Mouse (Mus musculus) liver, embryonic 15.5 days (tissue): Measurements from ENCODE around the gene Iffo2. TPM values are rescaled to one million over a fixed set of nuclear protein-coding genes. Genes with fewer than 3 reads are reported as not detected.

Experiments used
- ATAC-seq: fragments of 200-750 bp; cut with Nextera tagmentation; 2 replicates; pipeline ENCODE4 v1.8.0; 2017; ENCODE audit warnings: moderate number of reproducible peaks, mild to moderate bottlenecking, moderate library complexity; ENCODE audit not compliant: insufficient read depth
- H3K27ac ChIP-seq: fragments of 300-500 bp; sonication (generic); replicated peaks from 2 replicates; pipeline ENCODE4 v1.5.1; 2015; ENCODE audit warnings: mild to moderate bottlenecking, inconsistent platforms
- H3K27me3 ChIP-seq: fragments of 300-500 bp; sonication (generic); 2 replicates; pipeline ENCODE4 v1.6.1; 2015; ENCODE audit warnings: mild to moderate bottlenecking, inconsistent platforms
- H3K36me3 ChIP-seq: fragments of 300-500 bp; sonication (generic); replicated peaks from 2 replicates; pipeline ENCODE4 v1.6.1; 2015; ENCODE audit warnings: moderate library complexity, mild to moderate bottlenecking, inconsistent platforms
- H3K4me1 ChIP-seq: fragments of 300-500 bp; sonication (generic); replicated peaks from 2 replicates; pipeline ENCODE4 v1.6.1; 2015; ENCODE audit warnings: inconsistent platforms
- H3K4me2 ChIP-seq: fragments of 300-500 bp; sonication (generic); 2 replicates; pipeline ENCODE4 v1.6.1; 2015; ENCODE audit warnings: moderate library complexity, mild to moderate bottlenecking, inconsistent platforms
- H3K4me3 ChIP-seq: fragments of 300-500 bp; sonication (generic); replicated peaks from 2 replicates; pipeline ENCODE4 v1.5.1; 2015; ENCODE audit warnings: mild to moderate bottlenecking, inconsistent platforms
- H3K9ac ChIP-seq: fragments of 300-500 bp; sonication (generic); 2 replicates; pipeline ENCODE4 v1.6.1; 2015; ENCODE audit warnings: moderate library complexity, mild to moderate bottlenecking, inconsistent platforms
- H3K9me3 ChIP-seq: fragments of 300-500 bp; sonication (generic); replicated peaks from 2 replicates; pipeline ENCODE4 v1.6.1; 2016; ENCODE audit warnings: inconsistent platforms
- WGBS: fragments of 180-500 bp; shearing (Covaris S2); methylation state at CpG from one replicate; pipeline ENCODE4 v1.1.7; 2015; ENCODE audit warnings: mixed read lengths; ENCODE audit not compliant: insufficient replicate concordance; 5-methylcytosine and 5-hydroxymethylcytosine counted together
- polyA plus RNA-seq: library from polyadenylated mRNA; unstranded; fragments of >200 nt; fragmentation: Nextera tagmentation; extraction: Ambion mirVana; gene quantifications from 2 replicates; pipeline ENCODE4 v1.2.1, GENCODE M21; 2015

Iffo2 gene
- polyA plus RNA-seq, 1 experiment from 2014 or later, result 0.69 TPM

GRCm38 (mm10) chr4:139624706-139625105 lies 94.4 kb downstream of the Iffo2 start:
- Histone ChIP-seq H3K4me2 (peak overlapping the region; percentile 95), H3K27ac (peak overlapping the region; percentile 74), H3K27me3 (no peaks in the 10 kb centered on the region), H3K9me3 (no peaks in the 10 kb centered on the region), H3K36me3 (no peaks in the 10 kb centered on the region), H3K4me3 (peak overlapping the region; percentile 71), H3K4me1 (peaks cover 37% of the 10 kb centered on the region), H3K9ac (0 out of 2 replicates have a peak overlapping the region, but pooled peaks have one; percentile 15)
- ATAC-seq, result peak; percentile 11
- WGBS, result 68% methylated on average over 10 of the region's 10 CpGs

- no peaks in the 10 kb centered on the region for H3K27me3 ChIP-seq
- 74% methylated on average over 11 of the region's 11 CpGs for WGBS
- peaks cover 43% of the 10 kb centered on the region for H3K4me1 ChIP-seq
- H3K9me3 ChIP-seq, result no peaks in the 10 kb centered on the region
- H3K9ac ChIP-seq, result no peak overlapping the region
- no peak overlapping the region for H3K27ac ChIP-seq
- H3K36me3 ChIP-seq, result no peaks in the 10 kb centered on the region
- H3K4me3 ChIP-seq, result no peak overlapping the region
- no peak for ATAC-seq
- no peak overlapping the region for H3K4me2 ChIP-seq
These were observed 97.0 kb downstream of the Iffo2 start for GRCm38 (mm10) chr4:139627361-139627760.

DNA sequence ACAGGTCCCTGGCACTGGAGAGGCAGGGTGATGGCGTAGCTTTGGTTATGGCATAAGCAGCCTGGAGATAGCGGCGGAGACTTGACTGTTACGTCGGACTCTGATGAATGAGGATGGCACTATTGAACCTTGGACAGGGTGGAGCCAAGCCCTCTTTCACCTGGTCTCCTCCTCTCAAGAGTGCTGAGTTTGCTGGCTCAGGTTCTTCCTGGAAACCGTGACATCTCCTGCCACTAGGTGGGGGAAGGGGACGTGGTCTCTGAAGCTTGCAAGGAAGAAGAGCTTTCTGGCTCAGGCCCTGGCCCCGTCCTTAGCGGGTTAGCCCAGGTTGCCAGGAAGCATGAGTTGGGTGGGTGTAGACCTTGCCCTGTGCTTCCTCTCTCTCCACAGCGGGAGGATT lies 99.8 kb downstream of the Iffo2 start:
- WGBS, result 52% methylated on average over 10 of the region's 10 CpGs
- Histone ChIP-seq H3K4me2 (no peak overlapping the region), H3K9me3 (no peaks in the 10 kb centered on the region), H3K4me1 (peaks cover 42% of the 10 kb centered on the region), H3K27ac (no peak overlapping the region), H3K36me3 (no peaks in the 10 kb centered on the region; the same call in 1 of the 2 replicates), H3K4me3 (no peak overlapping the region), H3K9ac (no peak overlapping the region), H3K27me3 (no peaks in the 10 kb centered on the region)
- no peak for ATAC-seq

DNA sequence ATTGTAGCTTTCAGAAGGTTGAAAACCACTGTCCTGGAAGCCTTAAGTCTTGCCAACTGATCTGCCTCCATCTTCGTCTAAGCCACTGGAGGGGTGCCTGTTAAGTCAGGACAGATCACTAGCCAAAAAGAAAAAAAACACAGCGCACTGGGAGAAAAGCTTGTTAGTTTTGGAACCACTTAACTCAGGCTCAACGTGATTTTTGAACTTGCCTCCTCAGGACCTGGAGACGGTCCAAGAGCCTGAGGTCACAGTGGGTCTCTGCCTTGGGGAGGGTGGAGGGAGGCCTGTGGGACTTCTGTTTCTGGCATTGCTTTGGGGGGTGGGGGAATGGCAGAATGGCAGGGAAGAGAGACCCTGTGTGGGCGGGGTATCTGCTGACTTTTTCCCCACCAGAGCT lies 100.8 kb downstream of the Iffo2 start:
- Histone ChIP-seq H3K36me3 (no peaks in the 10 kb centered on the region; the same call in 1 of the 2 replicates), H3K9me3 (no peaks in the 10 kb centered on the region), H3K4me1 (peaks cover 42% of the 10 kb centered on the region), H3K27me3 (no peaks in the 10 kb centered on the region), H3K4me2 (no peak overlapping the region), H3K27ac (no peak overlapping the region), H3K4me3 (no peak overlapping the region), H3K9ac (no peak overlapping the region)
- no peak for ATAC-seq
- 53% methylated on average over 5 of the region's 5 CpGs for WGBS

DNA sequence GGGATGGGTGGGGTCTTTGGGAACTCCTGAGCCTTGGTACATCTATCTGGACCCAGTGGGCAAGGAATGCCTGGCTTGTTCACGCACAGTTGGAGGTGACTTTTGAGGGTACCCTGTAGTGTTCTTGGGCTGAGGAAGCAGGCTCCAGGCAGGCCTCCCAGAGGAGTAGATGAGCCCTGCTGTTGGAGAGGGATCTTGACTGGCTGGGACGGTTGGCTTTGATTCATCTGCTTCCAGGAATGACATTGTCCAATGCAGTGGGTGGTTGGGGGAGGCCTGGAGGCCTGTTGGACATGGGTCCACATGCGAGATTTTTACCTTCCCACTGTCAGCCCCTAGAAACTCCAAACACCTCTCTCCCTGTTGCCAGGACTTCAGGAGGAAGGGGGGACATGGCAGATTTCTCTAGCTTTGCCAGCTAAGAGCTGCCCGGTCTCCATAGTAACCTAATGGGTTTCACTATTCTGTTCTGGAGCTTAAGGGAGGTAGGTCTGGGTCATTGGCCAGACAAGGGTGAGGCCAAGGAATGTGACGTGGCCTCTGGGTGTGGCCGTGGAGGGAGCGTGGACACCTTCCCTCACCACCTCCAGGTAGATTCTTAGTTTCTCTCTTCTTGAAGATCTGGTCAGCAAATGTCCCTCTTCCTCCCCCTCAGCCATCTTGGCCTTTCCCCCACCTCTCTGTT lies 101.4 kb downstream of the Iffo2 start:
- H3K9ac ChIP-seq, result no peak overlapping the region
- H3K9me3 ChIP-seq, result no peaks in the 10 kb centered on the region
- ATAC-seq, result no peak
- H3K36me3 ChIP-seq, result no peaks in the 10 kb centered on the region; the same call in 1 of the 2 replicates
- no peak overlapping the region for H3K27ac ChIP-seq
- no peak overlapping the region for H3K4me3 ChIP-seq
- no peak overlapping the region for H3K4me2 ChIP-seq
- H3K27me3 ChIP-seq, result no peaks in the 10 kb centered on the region
- peaks cover 42% of the 10 kb centered on the region for H3K4me1 ChIP-seq
- 64% methylated on average over 7 of the region's 7 CpGs for WGBS

DNA sequence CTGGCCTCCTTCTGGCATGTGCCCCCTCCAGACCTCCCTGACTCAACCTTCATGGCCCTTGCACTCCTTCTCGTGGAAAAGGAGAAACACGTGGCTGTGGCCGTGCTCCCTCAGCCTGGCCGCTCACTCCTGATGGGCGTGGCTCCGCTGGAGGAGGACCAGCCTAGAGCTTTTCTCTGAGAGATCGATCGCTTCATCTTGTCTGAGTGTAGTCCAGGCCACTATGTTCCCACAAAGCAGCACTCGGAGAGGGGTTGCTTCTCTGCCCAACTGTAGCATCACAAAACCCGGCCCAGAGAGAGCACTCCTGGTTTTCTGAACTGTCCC lies 101.9 kb downstream of the Iffo2 start:
- Histone ChIP-seq H3K4me3 (no peak overlapping the region), H3K9me3 (no peaks in the 10 kb centered on the region), H3K36me3 (no peaks in the 10 kb centered on the region; the same call in 1 of the 2 replicates), H3K4me2 (no peak overlapping the region), H3K27ac (no peak overlapping the region), H3K27me3 (no peaks in the 10 kb centered on the region), H3K9ac (no peak overlapping the region), H3K4me1 (peaks cover 42% of the 10 kb centered on the region)
- no peak for ATAC-seq
- 63% methylated on average over 10 of the region's 10 CpGs for WGBS

DNA sequence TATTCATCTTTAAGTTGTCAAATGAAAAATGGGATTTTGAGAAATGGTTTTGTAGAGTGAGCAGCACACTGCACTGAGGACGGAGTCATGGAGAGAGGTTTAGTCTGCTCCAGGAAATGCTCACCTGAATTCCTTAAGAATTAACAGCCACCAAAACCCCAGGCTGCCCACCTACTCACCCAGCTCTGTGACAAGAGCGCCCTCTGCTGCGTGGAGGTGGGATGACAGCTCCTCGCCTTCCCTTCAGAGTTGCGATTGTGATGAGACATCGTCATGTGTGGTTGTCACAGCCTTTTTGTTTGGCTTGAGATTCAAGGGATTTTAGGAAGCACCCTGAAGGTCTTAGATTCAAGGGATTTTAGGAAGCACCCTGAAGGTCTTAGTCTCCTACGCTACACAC lies 106.0 kb downstream of the Iffo2 start:
- Histone ChIP-seq H3K9me3 (no peaks in the 10 kb centered on the region), H3K4me1 (peaks cover 47% of the 10 kb centered on the region), H3K9ac (no peak overlapping the region), H3K27ac (no peak overlapping the region), H3K27me3 (peaks cover 4% of the 10 kb centered on the region), H3K4me3 (no peak overlapping the region), H3K36me3 (no peaks in the 10 kb centered on the region; the same call in none of the 2 replicates), H3K4me2 (no peak overlapping the region)
- ATAC-seq, result no peak
- 26% methylated on average over 7 of the region's 7 CpGs for WGBS

DNA sequence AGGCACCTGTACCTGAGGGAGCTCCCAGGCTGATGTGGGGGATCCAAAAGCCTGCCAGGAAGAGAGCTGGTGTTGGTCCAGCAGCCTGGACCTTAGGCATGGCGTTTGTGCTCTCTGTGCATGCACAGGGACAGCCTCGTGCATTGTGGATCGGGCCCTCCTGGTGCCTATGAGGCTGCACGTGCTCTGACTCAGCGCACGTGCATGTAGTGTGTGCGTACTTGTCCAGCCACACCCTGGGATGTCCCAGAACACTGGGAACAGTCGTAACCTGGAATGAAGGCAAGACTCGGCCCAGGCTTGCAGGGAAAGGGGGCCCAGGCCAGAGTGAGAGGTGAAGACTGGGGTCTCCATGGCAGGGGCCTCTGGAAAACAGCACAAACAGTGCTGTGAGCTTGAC lies 107.5 kb downstream of the Iffo2 start:
- Histone ChIP-seq H3K9ac (no peak overlapping the region), H3K36me3 (no peaks in the 10 kb centered on the region; the same call in none of the 2 replicates), H3K4me1 (peaks cover 42% of the 10 kb centered on the region), H3K4me2 (no peak overlapping the region), H3K27me3 (peaks cover 17% of the 10 kb centered on the region), H3K4me3 (no peak overlapping the region), H3K27ac (no peak overlapping the region), H3K9me3 (no peaks in the 10 kb centered on the region)
- no peak for ATAC-seq
- WGBS, result 70% methylated on average over 9 of the region's 9 CpGs

DNA sequence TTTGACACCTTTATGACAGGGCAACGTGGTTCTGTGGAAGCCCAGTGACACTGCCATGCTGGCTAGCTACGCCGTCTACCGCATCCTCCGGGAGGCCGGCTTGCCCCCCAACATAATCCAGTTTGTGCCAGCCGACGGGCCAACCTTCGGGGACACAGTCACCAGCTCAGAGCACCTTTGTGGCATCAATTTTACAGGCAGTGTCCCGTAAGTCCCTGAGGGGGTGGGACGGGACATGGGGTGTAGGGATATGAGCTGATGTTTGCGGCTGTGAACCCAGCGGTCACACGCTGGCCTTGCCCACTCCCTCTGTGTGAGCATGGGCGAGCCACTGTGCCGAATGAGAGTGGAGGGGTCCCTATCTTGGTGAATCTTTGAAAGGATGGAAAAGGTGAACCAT lies 108.0 kb downstream of the Iffo2 start:
- no peak overlapping the region for H3K4me3 ChIP-seq
- peaks cover 17% of the 10 kb centered on the region for H3K27me3 ChIP-seq
- peaks cover under 1% of the 10 kb centered on the region for H3K36me3 ChIP-seq
- peaks cover 37% of the 10 kb centered on the region for H3K4me1 ChIP-seq
- H3K4me2 ChIP-seq, result no peak overlapping the region
- no peak for ATAC-seq
- WGBS, result 78% methylated on average over 16 of the region's 16 CpGs
- no peaks in the 10 kb centered on the region for H3K9me3 ChIP-seq
- no peak overlapping the region for H3K27ac ChIP-seq
- no peak overlapping the region for H3K9ac ChIP-seq

DNA sequence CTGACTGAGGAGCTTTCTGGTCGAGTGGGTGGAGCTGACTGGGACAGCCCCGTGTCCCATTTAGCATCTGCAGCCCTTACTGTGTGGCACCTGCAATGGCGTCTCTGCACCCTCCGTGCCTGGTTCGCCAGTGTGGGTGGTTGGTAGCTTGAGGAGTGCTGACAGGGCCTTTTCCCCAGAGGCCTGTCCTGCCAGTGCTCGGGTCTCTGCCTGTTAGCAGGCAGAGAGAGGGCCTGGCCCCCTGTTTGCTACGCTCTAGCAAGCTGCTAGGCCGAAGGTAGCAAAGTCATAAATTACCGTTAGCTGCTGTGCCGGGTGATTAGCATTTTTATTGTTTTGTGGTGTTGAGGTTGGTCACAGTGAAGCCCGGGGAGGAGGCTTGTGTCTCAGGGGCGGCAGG lies 109.5 kb downstream of the Iffo2 start:
- Histone ChIP-seq H3K4me3 (no peak overlapping the region), H3K9me3 (no peaks in the 10 kb centered on the region), H3K36me3 (peaks cover 13% of the 10 kb centered on the region), H3K4me1 (peaks cover 26% of the 10 kb centered on the region), H3K27ac (no peak overlapping the region), H3K27me3 (peaks cover 17% of the 10 kb centered on the region), H3K9ac (no peak overlapping the region), H3K4me2 (no peak overlapping the region)
- no peak for ATAC-seq
- 39% methylated on average over 12 of the region's 12 CpGs for WGBS

- WGBS, result 41% methylated on average over 12 of the region's 12 CpGs
- Histone ChIP-seq H3K27me3 (peaks cover 17% of the 10 kb centered on the region), H3K9ac (no peak overlapping the region), H3K27ac (no peak overlapping the region), H3K4me3 (no peak overlapping the region), H3K4me2 (no peak overlapping the region), H3K4me1 (peaks cover 26% of the 10 kb centered on the region), H3K9me3 (no peaks in the 10 kb centered on the region), H3K36me3 (peaks cover 18% of the 10 kb centered on the region)
- no peak for ATAC-seq
These were observed 110.0 kb downstream of the Iffo2 start for GRCm38 (mm10) chr4:139640333-139640732.

- no peak overlapping the region for H3K4me3 ChIP-seq
- 18% methylated on average over 6 of the region's 6 CpGs for WGBS
- ATAC-seq, result no peak
These were observed 110.4 kb downstream of the Iffo2 start for GRCm38 (mm10) chr4:139640775-139641174.

More at GRCm38 (mm10) chr4:139640775-139641174, 110.4 kb downstream of the Iffo2 start:
- H3K27ac ChIP-seq, result no peak overlapping the region
- no peaks in the 10 kb centered on the region for H3K9me3 ChIP-seq
- H3K4me1 ChIP-seq, result peaks cover 26% of the 10 kb centered on the region
- peaks cover 22% of the 10 kb centered on the region for H3K36me3 ChIP-seq
- H3K4me2 ChIP-seq, result no peak overlapping the region
- H3K9ac ChIP-seq, result no peak overlapping the region
- peaks cover 17% of the 10 kb centered on the region for H3K27me3 ChIP-seq
